Mouse (Mus musculus): Measurements from ENCODE around the gene Bcar3.

The Bcar3 gene

GRCm38 (mm10) chr3:122511721-122512619 lies 218.0 kb downstream of the Bcar3 start:
- DNase-seq (ENCODE audit: low spot score) = no peak

GRCm38 (mm10) chr3:122512725-122513375 lies 218.9 kb downstream of the Bcar3 start:
- DNase-seq (ENCODE audit: low spot score) = no peak

GRCm38 (mm10) chr3:122515568-122516326 lies 221.8 kb downstream of the Bcar3 start:
- DNase-seq (ENCODE audit: low spot score) = no peak

GRCm38 (mm10) chr3:122516327-122516695 lies 222.4 kb downstream of the Bcar3 start:
- DNase-seq (ENCODE audit: low spot score) = no peak

DNA sequence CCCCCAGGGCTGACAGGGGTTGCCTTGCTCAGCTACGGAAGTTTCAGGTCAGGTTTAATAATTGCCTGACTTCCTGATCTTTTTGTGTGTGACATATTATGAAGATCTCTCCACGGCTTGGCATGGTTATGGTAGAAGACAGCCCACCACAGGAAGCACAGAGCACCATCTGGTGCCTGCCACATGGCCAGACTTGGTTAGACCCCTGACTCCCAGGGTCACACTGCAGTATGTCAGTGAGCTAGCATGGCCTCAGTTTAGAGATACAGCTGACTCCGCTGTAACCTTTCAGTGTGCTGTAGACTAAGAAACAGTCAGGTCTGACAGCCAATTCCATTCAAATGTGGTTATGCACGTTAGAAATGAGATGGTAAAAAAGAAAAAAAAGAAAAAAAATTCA lies 223.8 kb downstream of the Bcar3 start:
- DNase-seq (ENCODE audit: low spot score) = no peak

GRCm38 (mm10) chr3:122518231-122518736 lies 224.3 kb downstream of the Bcar3 start:
- no peak for DNase-seq (ENCODE audit: low spot score)

- DNase-seq (ENCODE audit: low spot score) = no peak
These were observed 225.1 kb downstream of the Bcar3 start for GRCm38 (mm10) chr3:122519082-122519481.

DNA sequence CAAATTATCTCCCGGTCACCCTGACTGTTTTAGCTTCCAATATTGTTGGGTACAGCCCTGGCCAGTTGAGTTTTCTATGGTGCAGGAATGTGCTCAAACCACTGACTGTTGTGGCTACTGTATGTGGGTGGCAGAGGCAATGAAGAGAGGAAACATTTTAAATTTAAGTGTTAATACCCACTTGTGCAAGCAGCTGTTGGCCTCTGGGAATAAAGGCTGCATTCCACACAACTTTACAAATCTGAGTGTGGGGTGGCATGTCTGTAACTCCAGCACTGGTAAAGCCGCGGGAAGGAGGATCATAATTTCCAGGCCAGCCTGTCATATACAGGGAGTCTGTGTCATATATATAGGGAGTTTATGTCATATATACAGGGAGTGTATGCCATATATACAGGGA lies 226.4 kb downstream of the Bcar3 start:
- DNase-seq (ENCODE audit: low spot score) = no peak

DNA sequence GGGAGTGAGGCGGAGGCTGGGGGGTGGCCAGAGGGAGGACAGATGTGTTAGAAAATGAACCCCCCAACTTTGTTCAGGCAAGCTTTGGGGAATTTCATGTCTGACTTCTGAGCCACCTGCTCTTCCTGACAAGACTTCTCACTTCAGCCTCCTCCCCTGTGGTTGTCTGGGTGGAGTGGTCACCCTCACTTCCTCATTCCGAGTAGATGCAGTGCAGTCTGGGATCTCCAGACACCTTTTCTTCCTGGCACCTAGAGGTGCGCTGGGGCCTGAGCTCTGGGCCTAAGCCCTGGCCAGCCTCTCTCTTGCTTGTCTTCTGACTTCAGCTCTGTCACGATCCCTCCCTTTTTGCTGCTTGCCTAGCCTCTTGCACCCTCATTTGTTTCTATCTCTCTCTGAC lies 226.9 kb downstream of the Bcar3 start:
- no peak for DNase-seq (ENCODE audit: low spot score)

DNA sequence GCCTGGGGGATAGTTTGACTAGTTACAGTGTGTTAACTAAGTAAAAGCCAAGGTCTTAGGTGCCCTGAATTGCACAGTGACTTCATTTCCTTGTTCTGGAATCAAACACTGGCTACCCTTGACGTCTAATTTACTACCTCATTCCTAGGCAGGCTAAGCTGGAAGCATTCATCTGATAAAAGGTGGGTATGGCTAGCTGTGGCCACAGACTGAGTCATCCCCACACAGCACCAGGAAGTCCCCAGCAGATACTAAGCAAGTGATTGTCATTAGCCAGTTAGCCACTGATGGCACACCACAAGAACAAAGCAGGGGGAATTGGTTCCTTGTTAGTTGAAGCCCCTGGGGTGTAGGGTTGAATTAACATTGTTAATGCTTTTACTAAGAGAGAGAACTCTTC lies 227.4 kb downstream of the Bcar3 start:
- no peak for DNase-seq (ENCODE audit: low spot score)

DNA sequence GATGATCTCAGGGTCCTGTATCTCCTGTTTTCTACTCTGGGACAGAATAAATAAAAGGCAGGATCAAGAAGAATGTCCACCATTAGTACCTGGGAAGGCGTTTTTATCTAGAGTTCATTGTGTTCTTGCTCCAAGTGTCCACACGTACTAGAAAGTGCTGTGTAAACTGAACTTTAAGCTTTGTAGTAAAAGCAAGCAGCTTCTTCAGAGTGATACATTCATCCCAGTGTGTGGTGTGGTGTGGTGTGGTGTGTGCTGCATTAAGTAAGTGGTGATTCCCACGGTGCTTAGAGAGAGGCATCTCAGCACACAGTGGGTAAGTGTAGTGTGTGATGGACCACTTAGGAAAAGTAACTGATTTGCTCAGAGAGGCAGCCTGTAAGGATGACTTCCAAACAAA lies 234.5 kb downstream of the Bcar3 start:
- DNase-seq (ENCODE audit: low spot score) = no peak

GRCm38 (mm10) chr3:122535938-122536703 lies 242.2 kb downstream of the Bcar3 start:
- no peak for DNase-seq (ENCODE audit: low spot score)

- no peak for DNase-seq (ENCODE audit: low spot score)
These were observed 244.9 kb downstream of the Bcar3 start for GRCm38 (mm10) chr3:122538851-122539250.

DNA sequence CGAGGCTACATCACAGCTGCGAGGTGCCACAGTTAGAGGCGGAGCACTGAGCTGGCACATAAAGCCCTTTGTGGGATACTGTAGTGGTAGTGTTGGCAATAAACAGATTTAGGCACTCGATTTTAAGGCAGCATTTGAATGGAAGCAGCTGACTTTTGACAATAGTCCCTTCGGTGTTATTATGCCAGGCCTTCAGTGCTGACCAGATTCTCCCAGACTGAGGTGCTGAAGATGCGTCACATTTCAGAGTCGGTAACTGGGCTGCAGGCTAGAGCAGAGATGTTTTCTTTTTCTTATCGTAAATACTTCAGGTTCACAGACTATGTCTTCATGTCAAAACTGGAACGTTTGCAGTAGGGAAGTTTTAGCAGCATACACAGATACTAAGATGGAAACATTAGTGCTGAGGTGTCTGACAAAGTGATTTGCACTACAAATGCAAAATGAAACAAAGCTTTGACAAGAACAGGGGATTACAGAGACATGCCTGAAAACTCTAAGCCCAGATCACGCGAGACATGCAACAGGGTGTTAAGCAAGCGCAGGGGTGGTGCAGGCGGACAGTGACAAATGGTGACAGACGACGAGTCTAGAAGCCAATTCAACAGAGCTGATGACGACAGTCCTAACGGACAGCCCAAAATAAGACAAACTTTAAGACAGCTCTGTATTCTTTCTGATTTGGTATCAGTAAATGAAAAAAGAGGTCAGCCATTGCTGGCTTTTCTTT lies 246.2 kb downstream of the Bcar3 start:
- DNase-seq (ENCODE audit: low spot score) = no peak

GRCm38 (mm10) chr3:122540918-122541317 lies 247.0 kb downstream of the Bcar3 start:
- no peak for DNase-seq (ENCODE audit: low spot score)

DNA sequence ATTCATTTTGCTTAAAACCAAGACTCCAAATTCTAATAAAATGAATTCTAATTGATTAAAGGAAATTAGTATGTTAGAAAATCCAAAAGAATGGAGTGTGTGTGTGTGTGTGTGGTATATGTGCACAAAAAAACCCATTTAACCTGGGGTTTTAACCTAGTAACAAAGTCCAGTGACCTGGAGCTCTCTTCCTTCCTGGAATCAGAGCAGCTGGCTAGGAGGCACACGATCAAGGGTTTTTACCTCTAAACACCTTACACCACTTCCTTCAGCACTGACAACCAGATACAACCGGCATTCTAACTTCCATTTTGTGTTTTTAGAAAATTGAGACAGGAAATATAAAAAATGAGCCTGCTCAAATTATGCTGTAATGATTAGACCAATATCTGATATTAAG lies 251.4 kb downstream of the Bcar3 start:
- DNase-seq (ENCODE audit: low spot score) = no peak

DNA sequence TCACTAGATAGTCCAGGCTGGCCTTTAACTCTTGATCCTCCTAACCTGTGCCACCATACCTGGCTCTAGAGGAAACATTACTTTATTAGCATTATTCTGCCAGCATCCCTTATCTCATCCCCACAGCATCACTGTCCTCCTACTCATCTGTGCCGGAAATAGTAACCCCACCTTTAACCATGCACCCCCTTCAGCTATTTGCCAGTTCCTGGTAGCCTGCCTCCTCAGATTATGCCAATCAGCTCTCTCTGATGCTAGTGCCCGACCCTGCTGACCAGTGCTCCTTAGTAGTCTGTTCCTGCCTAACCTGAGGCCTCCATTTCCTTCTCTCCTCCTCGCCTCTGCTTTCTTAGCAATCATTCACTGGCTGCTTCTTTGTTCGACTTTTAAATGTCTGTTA lies 253.5 kb downstream of the Bcar3 start:
- no peak for DNase-seq (ENCODE audit: low spot score)

- DNase-seq (ENCODE audit: low spot score) = no peak
These were observed 257.2 kb downstream of the Bcar3 start for GRCm38 (mm10) chr3:122551174-122551573.

- DNase-seq (ENCODE audit: low spot score) = no peak
These were observed 263.8 kb downstream of the Bcar3 start for GRCm38 (mm10) chr3:122557766-122558165.

DNA sequence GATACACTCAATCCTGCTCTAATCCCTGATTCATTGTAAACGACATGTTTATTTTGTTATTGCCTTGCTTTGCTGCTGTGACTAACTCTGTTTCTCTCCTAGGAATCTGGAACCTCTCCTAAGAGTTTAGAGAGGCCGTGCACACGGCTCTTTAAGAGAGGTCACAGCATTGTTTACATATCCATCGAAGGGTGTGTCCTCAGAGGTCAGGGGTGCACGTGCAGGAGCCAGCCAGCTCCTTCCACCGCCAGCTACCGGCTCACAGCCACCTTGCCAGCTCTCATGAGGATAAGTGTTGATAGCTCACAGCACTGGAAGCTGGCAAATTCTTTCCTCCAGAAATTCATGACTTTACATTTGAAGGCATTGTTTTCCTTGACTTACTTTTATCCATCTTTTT lies 271.3 kb downstream of the Bcar3 start:
- no peak for DNase-seq (ENCODE audit: low spot score)

GRCm38 (mm10) chr3:122566112-122566511 lies 272.2 kb downstream of the Bcar3 start:
- DNase-seq (ENCODE audit: low spot score) = no peak

All from ovary, postnatal 14 days (tissue).